Mouse (Mus musculus): ENCODE measurements around the gene Wnk4.
A peak's percentile ranks its signal among the peaks of the same experiment; 100 is the strongest.
"Not testable (repeated sequence)": the region's sequence is repeated elsewhere in the genome, so short reads cannot be mapped to it uniquely, and the experiment has no call there.

The Wnk4 gene

DNA sequence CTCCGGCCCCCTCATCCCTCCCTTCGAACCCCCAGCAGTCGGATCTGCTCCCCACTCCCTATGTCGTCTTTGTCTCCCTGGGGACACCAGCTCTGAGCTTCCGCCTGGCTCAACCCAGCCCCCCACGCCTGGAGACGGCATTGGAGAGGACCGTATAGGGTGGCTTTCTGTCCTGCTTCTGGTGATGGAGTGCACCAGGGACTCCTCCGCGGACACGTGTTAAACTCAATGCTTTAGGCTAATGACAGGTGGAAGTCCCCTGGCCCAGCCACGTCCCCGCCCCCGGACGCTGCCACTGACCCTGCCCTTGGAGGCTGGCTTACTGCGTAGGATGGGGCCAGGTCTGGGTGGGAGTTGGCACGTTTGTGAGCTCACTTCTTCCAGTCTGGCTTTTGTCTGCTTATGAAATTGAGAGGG is 56.1 kb downstream of the Wnk4 start:
- peak; percentile 46 for DNase-seq (ENCODE audit: low spot score)

DNA sequence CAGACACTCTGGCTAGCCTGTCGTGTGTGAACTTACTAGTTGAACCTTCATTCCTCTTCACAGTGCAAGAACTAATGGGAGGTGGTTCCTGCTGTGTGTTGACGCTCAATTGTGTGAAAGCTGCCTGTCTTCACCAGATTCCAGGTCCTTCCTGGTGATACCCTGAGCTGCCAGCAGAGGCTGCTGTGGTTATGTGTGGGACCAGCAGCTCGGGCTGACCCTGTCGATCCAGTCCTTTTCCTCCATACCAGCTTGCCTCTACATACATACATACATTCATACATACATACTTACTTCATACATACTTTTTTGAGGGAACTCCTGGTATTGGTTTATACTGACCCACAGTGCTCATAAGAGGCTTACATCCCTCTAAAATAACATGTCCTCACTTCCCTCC is 63.2 kb downstream of the Wnk4 start:
- DNase-seq (ENCODE audit: low spot score), result peak; percentile 80

DNA sequence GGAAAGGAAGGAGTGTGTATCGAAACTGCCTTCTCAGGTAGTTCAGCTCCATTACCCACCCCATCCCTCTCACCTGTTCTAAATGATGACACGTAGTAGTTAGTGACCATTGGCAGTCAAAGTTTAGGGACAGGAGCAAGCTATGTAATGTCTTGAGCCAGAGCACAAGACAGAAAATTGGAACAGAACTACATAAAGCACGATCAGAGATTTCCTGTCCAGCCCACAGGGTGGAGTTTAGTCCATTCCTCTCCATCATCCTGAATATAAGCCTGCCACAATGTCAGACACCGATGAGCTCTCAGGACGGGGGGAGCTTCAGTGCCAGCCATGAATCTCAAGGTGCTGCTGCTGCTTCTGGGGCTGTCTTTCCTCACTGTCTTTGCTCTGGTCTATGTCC is 64.4 kb downstream of the Wnk4 start, which contains the start of gene Aoc2:
Gene Aoc2 (plus strand): TSS at position 301 of the 400 bp plus-strand sequence.
- DNase-seq (ENCODE audit: low spot score), result no peak

DNA sequence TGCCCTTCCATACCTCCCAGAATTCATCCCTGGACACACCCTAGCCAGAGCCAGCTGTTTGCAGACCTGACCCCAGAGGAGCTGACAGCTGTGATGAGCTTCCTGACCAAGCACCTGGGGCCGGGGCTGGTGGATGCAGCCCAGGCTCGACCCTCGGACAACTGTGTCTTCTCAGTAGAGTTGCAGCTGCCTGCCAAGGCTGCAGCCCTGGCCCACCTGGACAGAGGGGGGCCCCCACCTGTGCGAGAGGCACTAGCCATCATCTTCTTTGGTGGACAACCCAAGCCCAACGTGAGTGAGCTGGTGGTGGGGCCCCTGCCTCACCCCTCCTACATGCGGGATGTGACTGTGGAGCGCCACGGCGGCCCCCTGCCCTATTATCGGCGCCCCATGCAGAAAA is 64.8 kb downstream of the Wnk4 start:
- not testable (repeated sequence) for DNase-seq (ENCODE audit: low spot score)

DNA sequence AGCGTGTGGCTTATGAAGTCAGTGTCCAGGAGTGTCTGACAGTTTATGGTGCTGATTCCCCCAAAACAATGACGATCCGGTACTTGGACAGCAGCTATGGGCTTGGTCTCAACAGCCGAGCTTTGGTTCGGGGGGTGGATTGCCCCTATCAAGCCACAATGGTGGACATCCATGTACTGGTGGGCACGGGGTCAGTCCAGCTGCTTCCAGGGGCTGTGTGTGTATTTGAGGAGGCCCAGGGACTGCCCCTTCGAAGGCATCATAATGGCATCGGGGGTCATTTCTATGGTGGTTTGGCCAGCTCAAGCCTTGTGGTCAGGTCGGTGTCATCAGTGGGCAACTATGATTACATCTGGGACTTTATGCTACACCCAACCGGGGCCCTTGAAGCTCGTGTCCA is 65.8 kb downstream of the Wnk4 start:
- DNase-seq (ENCODE audit: low spot score), result no peak
